Mouse (Mus musculus): ENCODE data around the gene Cog3.

Gene Cog3

DNA sequence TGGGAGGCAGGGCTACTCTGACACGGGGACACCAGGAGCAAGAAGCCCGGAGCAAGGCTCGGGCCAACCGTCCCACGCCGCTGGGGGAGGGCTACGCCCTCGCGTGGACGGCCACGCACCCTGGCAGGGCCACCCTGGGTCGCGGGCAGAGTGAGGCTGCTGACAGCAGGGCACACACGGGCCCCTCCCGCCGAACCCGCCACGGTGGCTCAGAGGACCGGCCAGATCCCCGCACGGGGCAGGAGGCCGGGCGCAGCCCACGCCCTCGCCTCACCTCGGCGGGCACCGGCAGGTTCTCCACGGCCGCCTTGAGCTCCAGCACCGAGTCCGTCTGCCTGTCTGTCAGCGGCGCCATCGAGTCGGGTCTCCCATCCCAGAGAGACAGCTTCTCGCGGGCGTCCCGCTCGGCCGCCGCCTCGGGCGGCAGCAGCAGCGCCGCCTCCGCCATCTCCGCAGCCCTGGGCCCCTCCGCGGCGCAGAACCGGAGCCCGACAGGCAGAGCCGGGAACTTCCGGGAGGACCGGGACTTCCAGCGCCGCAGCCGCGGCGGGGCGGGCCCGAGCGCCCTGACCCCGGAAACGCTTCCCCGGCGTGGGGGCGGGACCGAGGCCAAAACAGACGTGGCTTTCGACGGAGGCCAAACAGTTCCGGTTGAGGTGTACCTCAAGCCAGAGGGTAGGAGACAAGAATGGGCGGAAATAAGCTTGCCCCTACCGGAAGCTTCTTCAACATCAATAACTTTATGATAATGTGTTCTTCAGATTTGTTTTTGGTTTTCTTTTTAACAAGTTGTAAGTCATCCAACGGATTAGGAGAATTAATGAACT is at the start of gene Cog3:
Gene Cog3, minus strand, starts transcription at position 527 of the 827 bp plus-strand sequence.
- under 1% methylated on average over 78 of the region's 78 CpGs for WGBS

DNA sequence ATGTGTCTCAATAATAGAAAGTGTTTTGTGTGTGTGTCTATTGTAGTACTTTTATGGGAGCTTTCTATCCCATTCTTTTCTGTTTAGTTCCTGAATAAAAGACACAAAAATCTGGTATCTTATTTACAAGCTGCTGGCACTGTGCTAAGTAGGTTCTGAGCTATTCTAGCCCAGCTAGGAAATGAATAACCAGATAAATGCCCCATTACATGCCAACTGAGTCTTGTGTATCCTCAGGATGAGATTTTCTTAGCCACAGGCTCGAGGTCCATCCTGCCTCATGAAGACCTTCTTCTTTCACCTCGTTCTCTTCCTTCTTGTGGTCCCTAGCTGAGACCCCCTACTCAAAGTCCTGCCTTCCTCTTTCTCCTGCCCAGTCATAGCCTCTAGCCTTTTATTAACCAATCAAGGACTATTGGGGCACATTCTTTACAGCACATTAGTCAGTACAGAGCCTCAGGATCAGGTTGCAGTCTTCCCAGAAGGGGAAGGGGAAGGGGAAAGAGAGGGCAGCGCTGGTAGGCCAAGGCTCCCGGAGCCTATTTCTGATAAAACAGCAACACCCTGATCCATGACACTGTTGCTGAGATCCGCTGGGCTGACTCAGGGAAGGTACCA is 43.6 kb upstream of the Cog3 start:
- WGBS: 68% methylated on average over 5 of the region's 5 CpGs

DNA sequence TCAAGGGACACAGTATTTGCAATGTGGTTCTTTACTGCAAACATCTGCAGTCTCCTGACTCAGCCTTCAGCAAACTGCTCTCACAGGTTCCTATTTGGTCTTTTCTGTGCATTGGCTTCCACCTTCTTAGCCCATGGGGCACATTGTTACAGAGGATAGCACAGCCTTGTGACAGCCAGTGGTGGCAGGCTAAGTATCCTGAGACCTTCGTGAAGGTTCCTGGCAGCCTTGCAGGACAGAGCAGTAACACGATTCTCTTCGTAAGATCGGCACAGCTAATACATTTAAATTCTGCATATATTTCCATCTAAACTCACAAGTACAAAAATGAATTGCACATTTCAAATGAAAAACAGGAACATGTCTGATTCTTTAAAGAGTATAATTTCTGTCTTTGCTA is 41.6 kb upstream of the Cog3 start:
- 67% methylated on average over 4 of the region's 4 CpGs for WGBS

DNA sequence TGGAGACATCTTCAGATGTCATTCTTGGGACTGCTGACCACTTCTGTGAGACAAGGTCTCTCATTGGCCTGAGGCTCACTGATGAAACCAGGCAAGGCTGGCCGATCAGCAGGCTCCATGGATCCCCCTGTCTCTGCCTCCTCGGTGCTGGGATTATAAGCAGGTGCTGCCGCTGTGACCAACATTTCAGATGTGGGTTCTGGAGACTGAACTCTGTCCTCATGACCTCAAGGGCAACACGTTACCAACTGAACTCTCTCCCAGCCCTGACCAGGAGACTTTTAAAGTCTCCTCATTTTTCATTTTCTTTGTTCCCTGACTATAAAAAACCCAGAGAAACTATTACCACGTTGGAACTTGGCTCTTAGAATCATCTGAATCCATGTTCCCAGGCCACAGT is 40.4 kb upstream of the Cog3 start:
- 84% methylated on average over 5 of the region's 5 CpGs for WGBS

DNA sequence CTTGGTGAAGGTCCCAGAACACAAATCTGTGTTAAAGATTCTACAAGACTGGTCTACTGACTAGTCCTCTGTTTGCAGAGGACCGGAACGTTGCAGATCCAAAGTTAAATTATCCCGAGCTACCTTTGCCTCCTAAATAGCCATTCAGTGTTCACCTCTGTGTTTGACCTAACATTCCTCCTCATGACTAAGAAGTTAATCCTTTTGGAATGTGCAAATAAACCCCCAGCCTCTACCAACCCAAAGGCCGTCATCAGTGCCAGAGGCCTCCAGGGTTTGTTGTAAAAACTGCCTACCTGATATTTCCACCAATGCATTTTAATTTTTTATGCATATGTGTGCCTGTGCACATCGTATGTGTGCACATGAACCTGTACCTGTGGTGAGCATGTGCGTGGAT is 40.0 kb upstream of the Cog3 start:
- WGBS: 88% methylated on average over 6 of the region's 6 CpGs

DNA sequence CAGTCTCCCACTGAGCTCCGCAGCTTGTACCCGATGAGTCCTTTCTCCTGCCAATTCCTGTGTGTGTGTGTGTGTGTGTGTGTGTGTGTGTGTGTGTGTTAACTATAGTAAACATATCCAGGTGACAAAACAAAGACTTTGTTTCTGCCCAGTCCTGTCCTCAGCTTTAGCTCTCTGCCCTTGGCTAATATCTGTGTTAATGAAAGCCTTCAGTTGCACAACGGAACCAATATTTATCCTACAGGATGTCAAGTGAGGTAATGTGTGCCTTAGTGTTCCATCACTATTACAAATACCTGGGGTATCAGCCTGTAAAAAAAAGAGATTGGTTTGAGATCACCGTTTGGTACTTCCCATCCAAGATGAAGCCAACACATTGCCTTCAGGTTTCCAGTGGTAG is 38.8 kb upstream of the Cog3 start:
- 90% methylated on average over 4 of the region's 4 CpGs for WGBS

DNA sequence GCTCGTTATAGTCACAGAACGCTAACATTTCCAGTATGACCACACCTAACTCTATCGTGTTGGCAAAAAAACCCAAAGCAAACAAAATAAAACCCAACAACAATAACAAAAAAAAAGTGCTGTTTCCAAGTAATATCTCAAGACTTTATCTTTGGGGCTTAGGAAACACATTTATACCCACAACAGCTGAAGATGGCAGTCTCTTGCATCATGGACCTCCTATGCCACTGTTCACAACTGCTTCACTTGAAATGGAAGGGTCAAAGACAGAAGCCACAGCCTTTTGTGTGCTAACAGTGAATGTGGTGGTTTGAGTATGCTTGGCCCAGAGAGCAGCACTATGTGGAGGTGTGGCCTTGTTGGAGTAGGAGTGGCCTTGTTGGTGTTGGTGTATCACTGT is 37.1 kb upstream of the Cog3 start:
- WGBS: 86% methylated on average over 3 of the region's 3 CpGs

DNA sequence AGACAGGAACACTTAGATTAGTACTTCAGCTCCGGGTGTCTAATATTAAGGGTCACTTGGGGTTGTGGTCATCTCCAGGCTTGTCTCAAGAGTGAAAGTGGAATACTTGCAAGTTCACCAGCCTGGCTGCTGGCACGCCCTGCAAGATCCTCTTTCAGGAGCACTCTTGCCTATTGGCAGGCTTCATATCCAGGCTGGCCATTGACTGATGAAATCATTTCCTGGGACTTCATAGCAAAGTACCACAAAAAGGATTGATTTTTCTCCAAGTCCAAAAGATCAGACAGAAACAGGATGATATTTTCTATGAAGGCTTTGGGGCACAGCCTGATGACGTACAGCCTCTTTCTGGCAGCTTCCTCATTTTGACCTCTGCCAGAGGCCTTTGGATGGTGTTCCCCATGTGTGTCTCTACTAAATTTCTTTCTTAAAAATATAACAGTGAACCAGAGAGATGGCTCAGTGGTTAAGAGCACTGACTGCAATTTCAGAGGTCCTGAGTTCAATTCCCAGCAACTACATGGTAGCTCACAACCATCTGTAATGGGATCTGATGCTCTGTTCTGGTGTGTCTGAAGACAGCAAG is 36.2 kb upstream of the Cog3 start:
- WGBS: 87% methylated on average over 3 of the region's 3 CpGs

DNA sequence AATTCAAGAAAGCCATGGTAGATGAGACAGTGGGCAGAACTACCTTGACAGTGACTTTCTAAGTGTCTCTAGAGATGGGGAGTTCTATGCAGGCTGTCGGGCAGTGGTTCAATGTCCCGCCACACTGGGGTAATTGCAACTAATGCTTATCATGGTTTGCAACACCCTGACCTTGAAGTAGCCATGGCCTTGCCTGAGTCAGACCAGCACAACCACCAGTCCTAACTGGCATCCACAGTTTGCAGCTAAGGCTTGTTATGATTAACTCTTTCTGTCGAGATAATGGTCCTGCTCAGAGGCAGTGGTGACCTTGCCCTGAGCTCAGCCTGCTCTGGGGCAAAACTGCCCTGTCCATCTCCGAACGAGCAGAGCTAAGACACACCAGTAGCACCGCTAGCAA is 35.0 kb upstream of the Cog3 start:
- 86% methylated on average over 6 of the region's 6 CpGs for WGBS

DNA sequence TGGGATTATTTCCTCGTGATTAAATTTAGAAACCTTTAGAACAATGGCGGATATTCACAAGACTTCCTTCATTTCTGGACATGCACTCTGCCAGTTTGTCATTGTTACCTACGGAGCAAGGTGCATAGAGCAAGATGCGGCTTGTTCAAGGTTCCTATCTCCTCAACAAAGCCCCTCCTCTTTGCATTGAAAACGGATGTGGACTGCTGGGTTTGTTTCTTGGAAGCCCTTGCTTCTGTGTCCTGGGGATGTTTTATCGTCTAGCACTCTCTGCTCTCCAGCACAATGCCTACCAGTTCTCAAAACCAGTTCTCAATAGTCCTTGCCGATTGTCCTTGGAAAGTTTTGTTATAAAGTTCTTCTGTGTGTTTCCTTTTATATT is 33.5 kb upstream of the Cog3 start:
- 40% methylated on average over 7 of the region's 7 CpGs for WGBS

DNA sequence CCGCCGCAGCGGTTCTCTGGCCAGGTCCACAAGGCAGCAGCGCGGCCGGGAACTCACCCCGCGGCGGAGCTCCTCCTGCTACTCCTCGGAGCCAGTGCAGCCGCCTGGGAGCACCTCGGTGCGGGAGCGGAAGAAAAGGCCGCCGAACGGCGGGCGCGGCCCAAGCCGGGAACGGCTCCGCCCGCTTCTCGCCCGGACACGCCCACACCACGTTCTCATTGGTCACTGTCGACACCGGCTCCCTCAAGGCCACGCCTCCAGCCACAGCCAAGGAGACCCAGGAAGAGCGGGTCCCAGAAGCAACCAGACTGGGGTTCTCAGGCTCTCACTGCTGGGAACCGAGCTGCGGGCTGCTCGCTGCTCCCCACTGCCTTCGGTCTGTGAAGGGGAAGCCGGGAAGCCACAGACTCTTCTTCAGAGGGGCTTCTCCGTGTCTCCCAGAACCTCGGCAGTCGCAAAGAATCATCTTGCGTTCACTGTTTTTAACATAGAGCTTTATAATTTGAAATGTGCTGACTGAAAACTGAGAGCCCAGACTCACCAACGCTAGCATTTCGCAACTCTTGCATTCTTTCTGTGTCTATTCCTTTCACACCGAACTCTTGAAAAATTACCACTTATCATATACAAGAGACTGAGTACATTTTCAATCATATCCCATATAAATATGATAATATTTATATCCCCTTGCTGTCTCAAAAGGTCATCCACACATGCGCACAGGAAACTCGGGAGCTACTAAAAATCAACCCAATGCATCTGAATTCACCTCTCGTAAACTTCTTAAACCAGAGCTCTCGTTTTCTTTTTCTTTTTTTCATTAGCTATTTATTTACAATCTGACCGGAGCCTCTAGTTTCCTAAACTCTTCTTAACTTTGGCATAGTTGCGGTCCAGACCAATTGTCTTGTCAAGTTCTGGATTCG is 32.8 kb upstream of the Cog3 start, which contains the start of gene Slc25a30:
Gene Slc25a30, minus strand, starts transcription at position 170 of the 926 bp plus-strand sequence.
- WGBS: 4% methylated on average over 51 of the region's 51 CpGs

DNA sequence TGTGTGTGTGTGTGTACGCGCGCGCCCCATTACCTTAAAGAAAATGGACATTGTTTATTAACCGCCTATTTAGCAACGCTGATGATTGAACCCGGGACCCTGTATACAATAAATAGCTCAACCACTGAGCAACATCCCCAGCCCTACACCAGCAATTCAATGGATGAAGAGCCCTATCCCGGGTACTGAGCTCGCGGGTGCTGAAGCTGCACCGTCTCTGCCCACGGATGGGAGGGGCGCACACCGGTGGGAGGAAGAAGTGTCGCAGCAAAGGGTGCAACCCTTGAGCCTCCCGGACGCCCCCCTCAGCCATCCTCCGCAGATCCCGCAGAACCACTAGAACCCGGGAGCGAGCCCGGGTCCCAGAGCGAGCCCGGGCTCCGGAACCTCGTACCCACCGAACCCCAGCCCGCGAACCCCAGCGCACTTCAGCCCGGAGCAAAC is 32.1 kb upstream of the Cog3 start:
- under 1% methylated on average over 31 of the region's 31 CpGs for WGBS

DNA sequence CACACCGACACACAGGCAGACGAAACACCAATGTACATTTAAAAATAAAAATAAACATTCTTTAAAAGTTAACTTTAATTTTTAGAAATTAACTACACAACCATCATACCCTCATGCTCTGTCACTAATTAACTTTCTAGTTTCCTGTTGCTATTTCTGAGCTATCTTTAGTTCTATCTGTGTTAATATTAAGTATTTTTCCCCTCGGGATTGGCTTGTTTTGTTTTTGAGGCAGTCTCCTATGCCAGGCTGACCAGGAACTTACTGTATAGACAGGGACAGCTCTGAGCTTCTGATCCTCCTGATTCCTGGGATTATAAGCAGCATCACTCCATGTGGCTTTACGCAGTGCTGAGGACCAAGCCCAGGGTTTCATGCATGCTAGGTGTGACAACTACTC is 25.6 kb upstream of the Cog3 start:
- 84% methylated on average over 4 of the region's 4 CpGs for WGBS

DNA sequence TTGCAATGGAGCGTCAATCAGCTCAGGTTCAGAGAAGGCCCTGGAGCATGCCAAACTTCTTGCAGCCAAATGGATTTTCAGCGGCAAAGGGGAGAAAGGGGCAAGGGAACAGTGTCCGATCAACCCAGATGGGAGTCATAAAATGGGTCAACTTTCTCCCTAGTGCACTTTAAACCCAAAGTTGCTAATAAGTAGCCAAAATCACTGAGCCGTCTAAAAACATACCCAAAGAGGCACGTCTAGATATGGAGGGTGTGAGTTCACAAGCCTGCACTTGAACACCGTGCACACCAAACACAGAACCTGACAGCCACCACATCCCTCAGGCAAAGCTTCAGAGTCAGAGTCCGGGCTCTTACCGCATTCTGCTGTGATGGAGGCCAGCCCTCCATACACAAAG is 22.3 kb upstream of the Cog3 start:
- WGBS: 92% methylated on average over 8 of the region's 8 CpGs

DNA sequence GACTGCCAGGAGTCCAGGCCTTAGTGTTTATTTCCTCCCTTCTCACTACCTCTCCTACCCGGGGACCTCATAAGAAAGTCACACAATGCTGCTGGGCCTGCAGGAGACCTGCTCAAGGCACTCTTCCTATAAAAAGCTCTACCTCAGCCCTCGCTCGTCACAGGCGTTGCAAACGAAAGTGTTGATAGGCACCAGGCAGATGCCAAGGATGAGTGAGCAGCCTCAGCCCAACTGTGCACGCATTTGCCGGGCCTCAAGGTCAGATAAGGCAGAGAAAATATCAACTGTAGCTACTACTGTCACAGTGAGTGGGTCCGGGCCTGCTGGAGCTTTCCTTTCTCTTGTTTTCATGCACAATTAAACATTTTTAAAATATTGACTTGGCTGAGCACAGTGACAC is 19.1 kb upstream of the Cog3 start:
- WGBS: 78% methylated on average over 8 of the region's 8 CpGs

DNA sequence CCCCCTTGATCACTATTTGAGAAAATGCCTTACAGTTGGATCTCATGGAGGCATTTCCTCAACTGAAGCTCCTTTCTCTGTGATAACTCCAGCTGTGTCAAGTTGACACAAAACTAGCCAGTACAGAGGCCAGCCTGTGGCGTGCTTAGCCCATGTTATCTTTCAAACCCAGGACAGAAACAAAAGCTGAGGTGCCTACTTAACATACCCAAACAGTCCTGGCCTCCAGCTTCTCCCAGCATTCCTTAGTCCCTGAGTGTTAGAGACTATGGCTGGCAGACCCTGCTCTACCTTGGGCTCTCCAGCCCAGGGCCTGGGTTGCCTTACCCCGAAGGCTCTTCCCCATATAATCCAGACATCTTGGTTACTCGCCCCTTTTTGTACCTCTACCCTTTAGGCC is 18.1 kb upstream of the Cog3 start:
- 97% methylated on average over 3 of the region's 3 CpGs for WGBS

DNA sequence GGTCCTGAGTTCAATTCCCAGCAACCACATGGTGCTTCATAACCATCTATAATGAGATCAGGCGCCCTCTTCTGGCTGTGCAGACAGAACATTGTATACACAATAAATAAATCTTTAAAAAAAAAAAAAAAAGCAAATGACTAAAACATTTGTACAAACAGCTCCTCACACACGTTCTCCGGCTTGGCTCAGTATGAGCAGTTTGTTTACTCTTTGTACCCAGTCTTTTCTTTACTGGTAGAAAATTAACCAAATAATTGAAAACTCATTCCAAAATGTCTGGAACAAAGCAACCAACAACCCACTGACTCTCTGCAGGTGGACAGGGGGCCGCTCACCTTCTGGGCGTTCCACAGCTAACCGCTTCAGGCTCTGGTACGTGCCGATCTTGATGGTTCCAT is 16.8 kb upstream of the Cog3 start:
- WGBS: 88% methylated on average over 8 of the region's 8 CpGs

DNA sequence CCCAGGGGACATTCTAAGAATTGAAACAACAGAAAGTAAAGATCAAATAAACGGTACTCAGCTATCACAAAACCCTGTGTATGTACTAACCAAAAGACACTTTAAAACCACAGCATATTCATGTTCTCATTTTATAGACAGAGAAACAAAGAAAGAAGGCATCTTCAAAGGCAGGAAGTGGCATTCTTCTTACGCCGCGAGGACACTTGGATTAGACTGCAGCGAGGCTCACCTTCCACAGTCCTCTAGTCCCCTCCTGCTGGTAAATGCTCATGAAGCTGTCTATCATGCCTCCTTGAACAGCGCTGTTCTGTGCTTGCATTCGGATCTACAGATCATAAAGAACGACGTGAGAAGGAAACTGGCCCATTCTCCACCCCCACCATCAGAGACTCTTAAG is 15.0 kb upstream of the Cog3 start:
- 80% methylated on average over 9 of the region's 9 CpGs for WGBS

DNA sequence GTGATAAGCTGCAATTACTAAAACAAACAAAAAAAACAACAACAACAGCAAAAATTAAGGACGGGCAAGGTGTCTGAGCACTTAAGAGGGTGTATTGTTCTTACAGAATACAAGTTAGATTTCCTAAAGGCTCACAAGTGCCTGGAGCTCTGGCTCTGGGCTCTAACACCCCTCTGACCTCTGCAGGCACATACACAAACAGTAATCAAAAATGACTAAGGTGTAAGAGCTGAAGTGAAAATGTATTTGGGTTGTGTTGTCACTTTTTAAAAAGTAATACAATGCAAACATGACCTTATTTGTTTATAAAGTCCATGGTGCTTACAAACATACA is 13.9 kb upstream of the Cog3 start:
- 13% methylated on average over 1 of the region's 1 CpGs for WGBS

DNA sequence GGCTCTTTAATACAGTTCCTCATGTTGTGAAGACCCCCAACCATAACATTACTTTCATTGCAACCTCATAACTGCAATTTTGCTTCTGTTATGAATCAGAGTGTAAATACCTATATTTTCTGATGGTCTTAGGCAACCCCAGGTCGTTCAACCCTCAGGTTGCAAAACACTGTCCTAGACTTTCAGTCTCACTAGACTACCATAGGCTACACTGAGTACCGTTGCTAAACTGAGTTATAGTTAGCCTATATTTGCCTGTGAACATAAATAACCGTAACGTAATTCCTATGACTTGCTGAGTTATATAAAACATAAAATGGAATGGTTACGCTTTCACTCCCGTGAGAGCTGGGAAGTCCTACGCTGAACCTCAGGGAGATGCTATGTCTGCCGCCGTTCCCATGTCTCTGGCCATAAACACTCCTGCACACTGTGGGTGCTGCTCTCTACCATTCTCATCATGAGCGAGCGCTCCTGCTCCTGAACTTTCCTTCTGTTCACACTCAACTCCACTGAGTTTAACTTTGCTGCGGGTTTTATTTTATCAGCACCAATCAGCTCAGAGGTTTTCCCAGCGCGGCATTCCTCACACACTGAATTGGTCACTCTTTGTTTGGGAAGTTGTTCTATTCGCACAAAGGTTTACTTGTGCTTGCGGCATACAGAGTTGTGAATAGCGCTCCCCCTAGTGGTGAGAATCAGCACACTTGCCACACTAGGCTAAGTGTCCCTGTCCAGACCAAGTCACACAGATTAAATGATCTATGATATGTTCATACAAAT is 13.4 kb upstream of the Cog3 start:
- 37% methylated on average over 17 of the region's 17 CpGs for WGBS

Data from cerebral cortex, adult 2 months (tissue).